Mouse (Mus musculus) ES-Bruce4 (cell line): ENCODE measurements around the gene Bcorl1.

Experiments used
- CTCF ChIP-seq: IDR thresholded peaks from one replicate; pipeline ENCODE4 v1.8.1; 2011; ENCODE audit warnings: low read depth, low read length
- POLR2A ChIP-seq: IDR thresholded peaks from one replicate; pipeline ENCODE4 v1.8.1; 2011; ENCODE audit warnings: low read length; ENCODE audit not compliant: insufficient read depth

- TF ChIP-seq CTCF, result no peak
- no peak for TF ChIP-seq POLR2A
Observed at GRCm38 (mm10) chrX:48318194-48318593, 23.0 kb upstream of the Bcorl1 start.
